Mouse (Mus musculus): ENCODE data around the gene Pitpnc1. TPM values are rescaled to one million over a fixed set of nuclear protein-coding genes. Genes with fewer than 3 reads are reported as not detected.
A peak's percentile ranks its signal among the peaks of the same experiment; 100 is the strongest.

The Pitpnc1 gene
- polyA plus RNA-seq, 2 experiments: 3.0 to 5.8 TPM

DNA sequence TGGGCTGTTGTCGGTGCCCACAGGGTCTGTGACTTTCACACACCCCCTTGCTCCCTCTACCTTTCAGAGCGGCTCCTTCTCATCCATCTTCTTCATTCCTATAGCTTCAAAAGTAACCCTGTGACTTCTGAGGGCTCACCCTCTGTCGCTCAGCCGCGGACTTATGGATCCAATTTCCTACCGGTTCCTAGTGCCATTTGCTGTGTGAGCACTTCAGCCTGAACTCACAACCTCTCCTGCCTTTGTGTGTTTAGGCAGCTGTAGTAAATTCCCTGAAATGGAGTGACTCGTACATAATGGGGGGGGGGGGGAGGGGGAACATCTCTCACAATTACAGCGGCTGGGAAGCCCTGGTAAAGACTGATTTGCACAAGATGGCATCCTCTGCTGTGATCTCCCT, 191.2 kb downstream of the Pitpnc1 start:
- Histone ChIP-seq H3K9ac (replicated peaks) (no peak overlapping the region), H3K36me3 (replicated peaks; ENCODE audit: control insufficient read depth, insufficient read depth, low read depth) (no peaks in the 10 kb centered on the region), H3K4me3 (ENCODE audit: insufficient read depth in 1 of 2, low read depth in 2 of 2, low read length in 2 of 2) (no peak overlapping the region), H3K27ac (no peak overlapping the region), H3K4me1 (replicated peaks; ENCODE audit: control insufficient read depth in 2 of 2, insufficient read depth in 2 of 2, low read length in 1 of 2) (peaks cover 0 to 17% of the 10 kb centered on the region in 2 experiments; a peak in 2 of 4 replicates), H3K27me3 (ENCODE audit: control insufficient read depth, insufficient read depth, low read length) (no peaks in the 10 kb centered on the region), H3K4me2 (ENCODE audit: low read depth) (no peak overlapping the region), H3K9me3 (ENCODE audit: control insufficient read depth, low read length) (no peaks in the 10 kb centered on the region)
- TF ChIP-seq CTCF (IDR thresholded peaks at IDR 0.05; ENCODE audit: low read depth) (no peak), EP300 (IDR thresholded peaks at IDR 0.05; ENCODE audit: low read depth) (no peak)
- ATAC-seq (ENCODE audit: insufficient read depth): no peak
- 67% methylated on average over 8 of the region's 8 CpGs for WGBS (ENCODE audit: insufficient replicate concordance)
- no peak for DNase-seq (ENCODE audit: low read depth in 3 of 3, low spot score in 3 of 3)

DNA sequence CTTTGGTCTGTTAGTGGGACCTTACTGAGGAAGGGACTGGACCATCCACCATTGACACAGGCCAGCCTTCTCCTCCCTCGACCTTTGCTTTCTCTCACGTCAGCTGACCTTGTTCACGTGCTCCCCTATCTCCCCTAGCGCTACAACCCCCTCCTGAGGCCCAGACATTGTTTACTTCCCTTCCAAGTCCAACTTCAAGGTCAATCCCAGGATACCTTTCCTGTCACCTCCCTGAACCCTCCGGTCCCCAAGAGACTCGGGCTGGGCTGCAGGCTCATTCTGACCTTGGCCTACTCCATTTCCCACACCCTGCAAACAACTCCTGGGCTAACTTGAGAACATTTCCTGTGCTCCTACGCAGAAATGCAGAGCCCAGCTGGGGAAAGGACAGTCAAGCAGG, 193.6 kb downstream of the Pitpnc1 start:
- DNase-seq (ENCODE audit: low read depth in 3 of 3, low spot score in 3 of 3): peak in 1 of 3 experiments; percentile 7

DNA sequence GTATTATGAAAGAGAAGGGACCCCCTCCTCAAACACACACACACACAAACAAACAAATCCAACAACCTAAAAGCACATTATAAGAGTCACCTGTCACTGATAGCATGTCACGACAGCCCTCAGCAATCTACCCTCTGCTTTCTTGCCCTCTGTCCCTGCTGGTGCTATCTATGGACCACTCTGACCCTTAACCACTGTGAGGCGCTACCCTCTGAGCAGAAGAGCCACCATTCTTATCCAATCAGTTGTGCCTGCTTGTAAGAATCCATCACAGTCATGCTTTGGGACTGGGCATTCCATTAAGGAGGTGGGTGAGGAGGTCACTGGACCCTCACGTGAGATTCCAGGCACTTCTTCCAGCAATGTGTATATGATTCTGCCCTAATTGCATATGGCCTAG, 194.2 kb downstream of the Pitpnc1 start:
- no peak overlapping the region for H3K9ac ChIP-seq (replicated peaks)
- ATAC-seq (ENCODE audit: insufficient read depth) (peak; percentile 40; the same call in 1 of the 2 replicates), DNase-seq (ENCODE audit: low read depth in 3 of 3, low spot score in 3 of 3) (no peak)
- H3K27ac ChIP-seq: no peak overlapping the region
- H3K36me3 ChIP-seq (replicated peaks; ENCODE audit: control insufficient read depth, insufficient read depth, low read depth): no peaks in the 10 kb centered on the region
- H3K4me3 ChIP-seq (ENCODE audit: insufficient read depth in 1 of 2, low read depth in 2 of 2, low read length in 2 of 2): no peak overlapping the region
- TF ChIP-seq EP300 (IDR thresholded peaks at IDR 0.05; ENCODE audit: low read depth): no peak
- peak; percentile 9; the same call in 1 of the 2 replicates for TF ChIP-seq CTCF (IDR thresholded peaks at IDR 0.05; ENCODE audit: low read depth)
- H3K27me3 ChIP-seq (ENCODE audit: control insufficient read depth, insufficient read depth, low read length): no peaks in the 10 kb centered on the region
- no peak overlapping the region for H3K4me2 ChIP-seq (ENCODE audit: low read depth)
- WGBS (ENCODE audit: insufficient replicate concordance): 61% methylated on average over 3 of the region's 3 CpGs
- no peaks in the 10 kb centered on the region for H3K9me3 ChIP-seq (ENCODE audit: control insufficient read depth, low read length)
- peaks cover 0 to 19% of the 10 kb centered on the region in 2 experiments; a peak in 2 of 4 replicates for H3K4me1 ChIP-seq (replicated peaks; ENCODE audit: control insufficient read depth in 2 of 2, insufficient read depth in 2 of 2, low read length in 1 of 2)

More for the DNA sequence above, 193.6 kb downstream of the Pitpnc1 start:
- peaks cover 0 to 19% of the 10 kb centered on the region in 2 experiments; a peak in 2 of 4 replicates for H3K4me1 ChIP-seq (replicated peaks; ENCODE audit: control insufficient read depth in 2 of 2, insufficient read depth in 2 of 2, low read length in 1 of 2)
- H3K4me3 ChIP-seq (ENCODE audit: insufficient read depth in 1 of 2, low read depth in 2 of 2, low read length in 2 of 2): no peak overlapping the region
- peak; percentile 32; the same call in 1 of the 2 replicates for ATAC-seq (ENCODE audit: insufficient read depth)
- 58% methylated on average over 7 of the region's 7 CpGs for WGBS (ENCODE audit: insufficient replicate concordance)
- H3K9me3 ChIP-seq (ENCODE audit: control insufficient read depth, low read length): no peaks in the 10 kb centered on the region
- H3K27ac ChIP-seq: no peak overlapping the region
- H3K27me3 ChIP-seq (ENCODE audit: control insufficient read depth, insufficient read depth, low read length): no peaks in the 10 kb centered on the region
- TF ChIP-seq EP300 (IDR thresholded peaks at IDR 0.05; ENCODE audit: low read depth) (no peak), CTCF (IDR thresholded peaks at IDR 0.05; ENCODE audit: low read depth) (no peak)
- H3K9ac ChIP-seq (replicated peaks): no peak overlapping the region
- H3K4me2 ChIP-seq (ENCODE audit: low read depth): no peak overlapping the region
- no peaks in the 10 kb centered on the region for H3K36me3 ChIP-seq (replicated peaks; ENCODE audit: control insufficient read depth, insufficient read depth, low read depth)

GRCm38 (mm10) chr11:107275902-107276301, 194.6 kb downstream of the Pitpnc1 start:
- H3K4me2 ChIP-seq (ENCODE audit: low read depth): no peak overlapping the region
- H3K4me1 ChIP-seq (replicated peaks; ENCODE audit: control insufficient read depth in 2 of 2, insufficient read depth in 2 of 2, low read length in 1 of 2): peaks cover 0 to 19% of the 10 kb centered on the region in 2 experiments; a peak in 2 of 4 replicates
- no peak overlapping the region for H3K9ac ChIP-seq (replicated peaks)
- H3K27me3 ChIP-seq (ENCODE audit: control insufficient read depth, insufficient read depth, low read length): no peaks in the 10 kb centered on the region
- 46% methylated on average over 6 of the region's 6 CpGs for WGBS (ENCODE audit: insufficient replicate concordance)
- no peaks in the 10 kb centered on the region for H3K9me3 ChIP-seq (ENCODE audit: control insufficient read depth, low read length)
- H3K27ac ChIP-seq: no peak overlapping the region
- DNase-seq (ENCODE audit: low read depth in 3 of 3, low spot score in 3 of 3): no peak
- ATAC-seq (ENCODE audit: insufficient read depth): no peak
- H3K4me3 ChIP-seq (ENCODE audit: insufficient read depth in 1 of 2, low read depth in 2 of 2, low read length in 2 of 2): no peak overlapping the region
- TF ChIP-seq CTCF (IDR thresholded peaks at IDR 0.05; ENCODE audit: low read depth) (peak; percentile 71), EP300 (IDR thresholded peaks at IDR 0.05; ENCODE audit: low read depth) (no peak)
- no peaks in the 10 kb centered on the region for H3K36me3 ChIP-seq (replicated peaks; ENCODE audit: control insufficient read depth, insufficient read depth, low read depth)

GRCm38 (mm10) chr11:107274206-107274605, 196.3 kb downstream of the Pitpnc1 start:
- H3K27ac ChIP-seq: no peak overlapping the region
- no peaks in the 10 kb centered on the region for H3K9me3 ChIP-seq (ENCODE audit: control insufficient read depth, low read length)
- peaks cover 0 to 19% of the 10 kb centered on the region in 2 experiments; a peak in 2 of 4 replicates for H3K4me1 ChIP-seq (replicated peaks; ENCODE audit: control insufficient read depth in 2 of 2, insufficient read depth in 2 of 2, low read length in 1 of 2)
- no peak overlapping the region for H3K4me3 ChIP-seq (ENCODE audit: insufficient read depth in 1 of 2, low read depth in 2 of 2, low read length in 2 of 2)
- no peaks in the 10 kb centered on the region for H3K27me3 ChIP-seq (ENCODE audit: control insufficient read depth, insufficient read depth, low read length)
- ATAC-seq (ENCODE audit: insufficient read depth): no peak
- 71% methylated on average over 9 of the region's 9 CpGs for WGBS (ENCODE audit: insufficient replicate concordance)
- TF ChIP-seq EP300 (IDR thresholded peaks at IDR 0.05; ENCODE audit: low read depth) (no peak), CTCF (IDR thresholded peaks at IDR 0.05; ENCODE audit: low read depth) (no peak)
- no peaks in the 10 kb centered on the region for H3K36me3 ChIP-seq (replicated peaks; ENCODE audit: control insufficient read depth, insufficient read depth, low read depth)
- no peak overlapping the region for H3K9ac ChIP-seq (replicated peaks)
- no peak for DNase-seq (ENCODE audit: low read depth in 3 of 3, low spot score in 3 of 3)
- H3K4me2 ChIP-seq (ENCODE audit: low read depth): no peak overlapping the region
